Mouse (Mus musculus) heart, embryonic 14.5 days (tissue): Measurements from ENCODE around the gene Faim. TPM values are rescaled to one million over a fixed set of nuclear protein-coding genes. Genes with fewer than 3 reads are reported as not detected.

ENCODE experiments used
- polyA plus RNA-seq: library from polyadenylated mRNA; unstranded; fragments of >200 nt; fragmentation: Nextera tagmentation; extraction: Ambion mirVana; gene quantifications from 2 replicates; pipeline ENCODE4 v1.2.1, GENCODE M21; 2014

Gene Faim
- polyA plus RNA-seq, 1 experiment from 2014 or later: 32.3 TPM

Other genes with a start within 250 kb of the Faim start
- not detected in 2 replicates for gene Prr23a1, start 143.9 kb upstream of the Faim start, polyA plus RNA-seq
- not detected in 2 replicates for gene Prr23a2, start 129.9 kb upstream of the Faim start, polyA plus RNA-seq
- not detected in 2 replicates for gene Prr23a3, start 121.6 kb upstream of the Faim start, polyA plus RNA-seq
- gene 7420426K07Rik, start 83.3 kb upstream of the Faim start, polyA plus RNA-seq: not detected in 2 replicates
- gene Foxl2, start 31.1 kb upstream of the Faim start, polyA plus RNA-seq: not detected in 2 replicates
- 0.12 and 0.18 TPM in 2 replicates for gene Gm1123, start 49.3 kb downstream of the Faim start, polyA plus RNA-seq
- gene Pik3cb, start 154.2 kb downstream of the Faim start, polyA plus RNA-seq: 1.5 and 2.1 TPM in 2 replicates